Mouse (Mus musculus): ENCODE measurements at regions not wholly inside any gene's neighbourhood (a gene's known extent, or its start where the extent isn't known, plus 50 kb on each side); places are given as distances from the start of the nearest gene placed in this dataset.

DNA sequence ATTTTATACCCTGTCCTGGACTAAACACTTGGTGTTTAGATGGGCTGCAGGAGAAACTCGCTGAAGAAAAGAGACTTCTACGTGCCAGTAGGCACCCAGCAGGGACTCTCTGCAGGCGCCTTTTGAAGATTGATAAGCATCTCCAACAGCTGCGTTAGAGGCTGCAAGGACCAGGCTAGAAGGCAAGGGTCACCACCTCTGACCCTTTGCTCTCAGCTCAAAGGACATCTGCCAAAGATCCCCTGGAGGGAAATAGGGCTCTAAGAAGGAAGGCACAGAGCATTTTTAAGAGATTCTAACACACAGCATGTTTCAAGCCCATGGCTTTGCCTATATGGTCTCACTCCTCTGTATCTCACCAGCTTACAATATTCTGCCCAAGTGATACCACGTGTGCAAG, 139.7 kb upstream of the Gpc5 start:
- no peaks in the 10 kb centered on the region for H3K9me3 ChIP-seq (replicated peaks)
- no peak overlapping the region for H3K27ac ChIP-seq (replicated peaks)
- no peak overlapping the region for H3K9ac ChIP-seq
- no peak overlapping the region for H3K4me3 ChIP-seq (replicated peaks)
- 8% methylated on average over 5 of the region's 5 CpGs for WGBS (ENCODE audit: insufficient replicate concordance)
- H3K4me2 ChIP-seq: no peak overlapping the region
- no peak for ATAC-seq (ENCODE audit: insufficient read depth)
- no peaks in the 10 kb centered on the region for H3K4me1 ChIP-seq (replicated peaks)
- no peaks in the 10 kb centered on the region for H3K27me3 ChIP-seq
- no peaks in the 10 kb centered on the region for H3K36me3 ChIP-seq (replicated peaks)

DNA sequence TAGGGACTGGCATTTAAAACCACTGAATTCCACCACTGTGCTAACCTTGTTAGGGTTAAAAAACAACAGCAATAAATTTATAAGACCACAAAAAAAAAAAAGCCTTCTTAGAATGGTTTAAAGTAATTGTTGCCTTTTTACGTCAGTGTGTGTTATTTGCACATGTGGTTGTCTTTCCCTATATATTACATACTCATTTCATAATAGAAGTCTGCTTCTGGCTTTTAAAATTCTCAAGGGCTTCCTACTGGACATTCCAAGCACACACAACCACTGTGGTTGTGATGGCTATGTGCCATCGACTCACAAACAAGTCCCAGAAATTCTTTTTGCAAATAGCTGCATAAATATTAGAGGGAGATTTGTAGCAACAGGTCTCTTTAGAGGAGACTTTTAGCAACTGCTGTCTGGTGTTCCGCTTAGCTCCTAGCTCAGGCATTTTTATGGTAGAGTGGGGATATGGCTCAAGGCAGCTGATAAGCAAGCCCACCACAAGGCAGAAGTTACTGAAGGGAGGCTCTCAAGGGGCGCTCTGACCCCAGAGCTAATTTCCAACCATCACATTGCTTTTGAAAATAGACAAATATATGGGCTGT, 138.8 kb upstream of the Gpc5 start:
- no peak for ATAC-seq (ENCODE audit: insufficient read depth)
- Histone ChIP-seq H3K4me2 (no peak overlapping the region), H3K9ac (no peak overlapping the region), H3K4me1 (replicated peaks) (no peaks in the 10 kb centered on the region), H3K4me3 (replicated peaks) (no peak overlapping the region), H3K27ac (replicated peaks) (no peak overlapping the region), H3K27me3 (no peaks in the 10 kb centered on the region), H3K9me3 (replicated peaks) (no peaks in the 10 kb centered on the region), H3K36me3 (replicated peaks) (no peaks in the 10 kb centered on the region)
- WGBS (ENCODE audit: insufficient replicate concordance): 19% methylated on average over 4 of the region's 4 CpGs

DNA sequence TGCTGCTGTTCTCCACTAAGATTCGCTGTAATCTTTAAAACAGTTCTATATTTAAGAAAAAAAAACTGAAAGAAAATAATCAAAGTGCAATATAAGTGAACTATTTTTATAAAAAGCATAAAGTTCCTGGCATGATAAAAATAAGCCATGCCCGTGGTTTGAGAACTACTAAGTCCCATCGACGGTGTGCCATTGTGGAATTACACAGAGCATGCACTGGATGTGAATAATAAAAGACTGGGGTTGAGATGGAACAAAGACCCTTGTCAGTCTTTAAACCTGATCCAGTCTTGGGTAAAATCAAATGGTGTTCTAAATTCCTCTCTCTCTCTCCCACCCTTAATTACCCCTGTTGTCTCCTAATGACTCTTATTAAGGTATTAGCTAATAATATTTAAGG, 137.7 kb upstream of the Gpc5 start:
- 43% methylated on average over 4 of the region's 4 CpGs for WGBS (ENCODE audit: insufficient replicate concordance)
- no peak for ATAC-seq (ENCODE audit: insufficient read depth)

GRCm38 (mm10) chr14:114955572-114955971, 136.4 kb upstream of the Gpc5 start:
- no peak overlapping the region for H3K4me3 ChIP-seq (replicated peaks)
- no peak overlapping the region for H3K9ac ChIP-seq
- no peaks in the 10 kb centered on the region for H3K27me3 ChIP-seq
- H3K27ac ChIP-seq (replicated peaks): no peak overlapping the region
- no peaks in the 10 kb centered on the region for H3K4me1 ChIP-seq (replicated peaks)
- ATAC-seq (ENCODE audit: insufficient read depth): no peak
- H3K4me2 ChIP-seq: no peak overlapping the region
- no peaks in the 10 kb centered on the region for H3K9me3 ChIP-seq (replicated peaks)
- WGBS (ENCODE audit: insufficient replicate concordance): 38% methylated on average over 2 of the region's 2 CpGs
- no peaks in the 10 kb centered on the region for H3K36me3 ChIP-seq (replicated peaks)

More for the DNA sequence above, 137.7 kb upstream of the Gpc5 start:
- Histone ChIP-seq H3K4me3 (replicated peaks) (no peak overlapping the region), H3K27me3 (no peaks in the 10 kb centered on the region), H3K27ac (replicated peaks) (no peak overlapping the region), H3K36me3 (replicated peaks) (no peaks in the 10 kb centered on the region), H3K9me3 (replicated peaks) (no peaks in the 10 kb centered on the region), H3K9ac (no peak overlapping the region), H3K4me2 (no peak overlapping the region), H3K4me1 (replicated peaks) (no peaks in the 10 kb centered on the region)

- Histone ChIP-seq H3K27ac (replicated peaks) (no peak overlapping the region), H3K36me3 (replicated peaks) (no peaks in the 10 kb centered on the region), H3K4me2 (no peak overlapping the region), H3K9me3 (replicated peaks) (no peaks in the 10 kb centered on the region), H3K4me1 (replicated peaks) (no peaks in the 10 kb centered on the region), H3K27me3 (no peaks in the 10 kb centered on the region), H3K9ac (no peak overlapping the region), H3K4me3 (replicated peaks) (no peak overlapping the region)
- no peak for ATAC-seq (ENCODE audit: insufficient read depth)
- 30% methylated on average over 5 of the region's 5 CpGs for WGBS (ENCODE audit: insufficient replicate concordance)
These were observed 131.7 kb upstream of the Gpc5 start for GRCm38 (mm10) chr14:114960273-114960672.

DNA sequence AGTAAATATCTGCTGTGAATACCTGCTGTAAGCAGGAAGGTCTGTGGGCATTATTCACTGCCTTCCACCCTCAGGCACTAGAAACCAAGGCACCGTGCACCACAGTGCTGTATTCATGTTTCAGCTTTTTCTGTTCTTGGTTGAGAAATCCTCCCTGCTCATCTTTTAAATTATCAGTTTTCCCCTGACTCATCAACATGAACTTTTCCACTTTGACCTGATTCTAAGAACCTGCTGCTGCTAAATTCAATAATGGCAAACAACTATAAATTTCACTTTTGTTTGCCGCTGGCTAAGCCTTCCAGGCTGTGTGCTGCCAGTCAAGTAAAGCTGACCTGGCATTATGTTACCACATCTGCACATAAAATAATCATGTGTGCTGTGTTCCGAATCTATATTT, 126.1 kb upstream of the Gpc5 start:
- H3K4me3 ChIP-seq (replicated peaks): no peak overlapping the region
- H3K9ac ChIP-seq: no peak overlapping the region
- WGBS (ENCODE audit: insufficient replicate concordance): 66% methylated on average over 3 of the region's 3 CpGs
- no peaks in the 10 kb centered on the region for H3K27me3 ChIP-seq
- ATAC-seq (ENCODE audit: insufficient read depth): no peak
- no peak overlapping the region for H3K27ac ChIP-seq (replicated peaks)
- no peaks in the 10 kb centered on the region for H3K9me3 ChIP-seq (replicated peaks)
- no peaks in the 10 kb centered on the region for H3K4me1 ChIP-seq (replicated peaks)
- H3K36me3 ChIP-seq (replicated peaks): no peaks in the 10 kb centered on the region
- H3K4me2 ChIP-seq: no peak overlapping the region

DNA sequence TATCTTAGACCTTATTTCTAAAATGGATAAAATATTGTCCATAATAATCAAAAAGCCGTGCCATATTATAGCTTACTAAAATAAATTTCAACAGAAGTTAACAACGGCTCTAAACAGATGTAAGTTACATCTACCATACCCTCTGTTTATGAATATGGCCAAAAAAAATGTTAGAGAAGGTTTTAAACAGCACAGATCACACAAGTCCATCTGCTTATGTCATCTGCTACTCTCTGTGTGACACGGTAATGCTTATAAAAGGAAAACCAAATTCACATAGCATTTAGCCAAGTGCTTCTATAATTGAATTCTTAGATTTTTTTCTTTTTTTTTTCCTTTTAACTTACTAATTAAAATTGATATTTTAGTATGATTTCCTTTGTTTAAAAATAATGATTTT, 123.0 kb upstream of the Gpc5 start:
- 72% methylated on average over 3 of the region's 3 CpGs for WGBS (ENCODE audit: insufficient replicate concordance)
- Histone ChIP-seq H3K27ac (replicated peaks) (no peak overlapping the region), H3K9ac (no peak overlapping the region), H3K4me1 (replicated peaks) (no peaks in the 10 kb centered on the region), H3K9me3 (replicated peaks) (no peaks in the 10 kb centered on the region), H3K4me3 (replicated peaks) (no peak overlapping the region), H3K4me2 (no peak overlapping the region), H3K36me3 (replicated peaks) (no peaks in the 10 kb centered on the region), H3K27me3 (no peaks in the 10 kb centered on the region)
- ATAC-seq (ENCODE audit: insufficient read depth): no peak

- no peak for ATAC-seq (ENCODE audit: insufficient read depth)
- Histone ChIP-seq H3K27me3 (no peaks in the 10 kb centered on the region), H3K9ac (no peak overlapping the region), H3K4me2 (no peak overlapping the region), H3K4me3 (replicated peaks) (no peak overlapping the region), H3K27ac (replicated peaks) (no peak overlapping the region), H3K4me1 (replicated peaks) (no peaks in the 10 kb centered on the region), H3K36me3 (replicated peaks) (no peaks in the 10 kb centered on the region), H3K9me3 (replicated peaks) (no peaks in the 10 kb centered on the region)
- WGBS (ENCODE audit: insufficient replicate concordance): 74% methylated on average over 3 of the region's 3 CpGs
These were observed 110.9 kb upstream of the Gpc5 start for GRCm38 (mm10) chr14:114981120-114981519.

DNA sequence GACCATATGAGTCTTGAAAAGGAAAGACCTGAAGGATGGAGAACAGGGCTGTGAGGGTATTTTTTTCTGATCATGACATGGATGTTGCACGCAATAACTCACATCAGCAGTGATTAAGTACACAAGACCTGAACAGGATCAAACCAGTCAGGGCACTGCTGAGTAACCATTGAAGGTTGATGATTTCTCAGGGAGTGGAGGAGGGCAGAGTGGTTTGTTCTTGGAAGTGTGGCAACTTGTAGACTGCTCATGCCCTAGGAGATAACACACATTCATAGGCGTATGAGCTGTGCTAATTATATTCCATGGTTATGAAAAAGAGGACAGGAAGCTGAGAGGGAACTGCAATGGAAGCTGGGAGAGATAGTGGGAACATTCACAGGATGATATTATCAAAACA, 88.8 kb upstream of the Gpc5 start:
- H3K27ac ChIP-seq (replicated peaks): no peak overlapping the region
- no peak overlapping the region for H3K4me3 ChIP-seq (replicated peaks)
- H3K9me3 ChIP-seq (replicated peaks): no peaks in the 10 kb centered on the region
- 64% methylated on average over 2 of the region's 2 CpGs for WGBS (ENCODE audit: insufficient replicate concordance)
- no peak for ATAC-seq (ENCODE audit: insufficient read depth)
- no peak overlapping the region for H3K4me2 ChIP-seq
- H3K9ac ChIP-seq: no peak overlapping the region
- no peaks in the 10 kb centered on the region for H3K36me3 ChIP-seq (replicated peaks)
- H3K4me1 ChIP-seq (replicated peaks): 0 out of 2 replicates have a peak, but pooled peaks cover 3% of the 10 kb centered on the region
- no peaks in the 10 kb centered on the region for H3K27me3 ChIP-seq

DNA sequence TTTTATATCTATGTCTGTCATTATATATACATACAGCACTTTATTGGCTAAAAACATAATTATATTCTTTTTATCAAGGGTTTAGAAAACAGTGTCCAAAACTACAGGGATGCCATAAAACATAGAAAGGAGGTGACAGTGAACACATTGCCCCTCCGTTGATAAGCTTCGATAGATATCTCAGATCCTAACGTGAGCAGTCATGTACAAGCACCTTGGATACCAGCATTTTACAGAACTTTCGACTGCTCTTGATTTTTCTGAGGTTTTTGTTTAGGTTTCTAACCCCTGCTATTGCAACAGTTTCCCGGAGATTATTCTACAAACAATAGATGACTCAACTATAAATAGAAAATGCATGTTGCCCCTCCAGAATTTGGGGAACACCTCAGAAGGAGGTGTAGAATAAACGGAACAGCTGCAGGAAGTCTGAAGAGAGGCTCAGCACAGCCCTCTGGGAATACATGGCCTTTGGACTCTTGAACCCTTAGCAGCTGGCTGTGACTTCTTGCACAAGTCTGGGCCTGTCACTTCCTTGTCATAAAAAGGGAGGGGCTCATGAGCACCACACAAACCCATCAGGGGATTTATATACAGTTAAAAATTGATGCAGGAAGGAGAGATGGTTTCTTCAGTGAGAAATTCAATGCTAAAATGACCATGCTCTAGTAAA, 87.1 kb upstream of the Gpc5 start:
- no peaks in the 10 kb centered on the region for H3K9me3 ChIP-seq (replicated peaks)
- no peaks in the 10 kb centered on the region for H3K27me3 ChIP-seq
- H3K27ac ChIP-seq (replicated peaks): no peak overlapping the region
- no peak overlapping the region for H3K9ac ChIP-seq
- H3K4me1 ChIP-seq (replicated peaks): 0 out of 2 replicates have a peak, but pooled peaks cover 3% of the 10 kb centered on the region
- H3K36me3 ChIP-seq (replicated peaks): no peaks in the 10 kb centered on the region
- ATAC-seq (ENCODE audit: insufficient read depth): no peak
- WGBS (ENCODE audit: insufficient replicate concordance): 38% methylated on average over 6 of the region's 6 CpGs
- H3K4me2 ChIP-seq: no peak overlapping the region
- H3K4me3 ChIP-seq (replicated peaks): no peak overlapping the region

DNA sequence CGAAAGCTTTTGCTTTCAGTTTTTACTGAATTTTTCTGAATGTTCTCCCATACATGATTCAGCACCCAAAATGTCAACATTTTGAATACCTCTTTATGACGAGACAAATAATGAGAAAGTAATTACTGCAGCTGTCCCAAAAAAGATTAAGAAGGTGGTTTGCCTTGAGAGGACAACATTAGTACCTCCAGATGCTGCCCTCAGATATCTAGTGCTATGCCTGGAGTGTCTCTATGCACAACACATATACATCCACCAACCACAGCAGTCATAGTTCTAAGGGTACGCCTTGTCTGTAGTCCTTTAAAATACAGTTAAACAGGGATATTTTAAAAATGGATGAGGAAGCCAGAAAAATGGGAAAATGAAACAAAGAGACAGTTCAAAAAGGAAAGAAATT, 81.1 kb upstream of the Gpc5 start:
- no peak overlapping the region for H3K27ac ChIP-seq (replicated peaks)
- no peak overlapping the region for H3K4me3 ChIP-seq (replicated peaks)
- no peak overlapping the region for H3K4me2 ChIP-seq
- 52% methylated on average over 3 of the region's 3 CpGs for WGBS (ENCODE audit: insufficient replicate concordance)
- H3K4me1 ChIP-seq (replicated peaks): no peaks in the 10 kb centered on the region
- no peaks in the 10 kb centered on the region for H3K36me3 ChIP-seq (replicated peaks)
- ATAC-seq (ENCODE audit: insufficient read depth): no peak
- no peaks in the 10 kb centered on the region for H3K27me3 ChIP-seq
- no peak overlapping the region for H3K9ac ChIP-seq
- H3K9me3 ChIP-seq (replicated peaks): no peaks in the 10 kb centered on the region

GRCm38 (mm10) chr14:115015299-115015698, 76.7 kb upstream of the Gpc5 start:
- Histone ChIP-seq H3K4me1 (replicated peaks) (no peaks in the 10 kb centered on the region), H3K9ac (no peak overlapping the region), H3K36me3 (replicated peaks) (no peaks in the 10 kb centered on the region), H3K4me3 (replicated peaks) (no peak overlapping the region), H3K27ac (replicated peaks) (no peak overlapping the region), H3K27me3 (no peaks in the 10 kb centered on the region), H3K9me3 (replicated peaks) (no peaks in the 10 kb centered on the region), H3K4me2 (no peak overlapping the region)
- no peak for ATAC-seq (ENCODE audit: insufficient read depth)
- 40% methylated on average over 5 of the region's 5 CpGs for WGBS (ENCODE audit: insufficient replicate concordance)
